Mouse (Mus musculus) bone marrow, adult 2 months (tissue): ENCODE results near the gene Ifi35. TPM values are rescaled to one million over a fixed set of nuclear protein-coding genes. Genes with fewer than 3 reads are reported as not detected.
A peak's percentile ranks its signal among the peaks of the same experiment; 100 is the strongest.
"Not testable (repeated sequence)": the region's sequence is repeated elsewhere in the genome, so short reads cannot be mapped to it uniquely, and the experiment has no call there.

ENCODE experiments used
- H3K27ac ChIP-seq: fragments of 200-500 bp; 2 replicates; pipeline ENCODE4 v1.5.1; 2012; ENCODE audit warnings: low read depth, mild to moderate bottlenecking, control low read depth, inconsistent platforms, low read length; ENCODE audit not compliant: control insufficient read depth, poor library complexity, insufficient read depth
- H3K4me1 ChIP-seq: fragments of 200-500 bp; 2 replicates; pipeline ENCODE4 v1.6.1; 2011; ENCODE audit warnings: low read length; ENCODE audit not compliant: control insufficient read depth, insufficient read depth
- H3K4me3 ChIP-seq: fragments of 200-500 bp; replicated peaks from 2 replicates; pipeline ENCODE3; 2011; ENCODE audit warnings: mild to moderate bottlenecking, low read depth, low read length, control low read depth; ENCODE audit not compliant: control insufficient read depth
- CTCF ChIP-seq: fragments of 200-500 bp; IDR thresholded peaks from 2 replicates; pipeline ENCODE4 v1.5.1; 2011; ENCODE audit warnings: low read length, control low read depth; ENCODE audit not compliant: control insufficient read depth, insufficient read depth
- POLR2A ChIP-seq: fragments of 200-500 bp; IDR thresholded peaks from 2 replicates; pipeline ENCODE4 v1.6.1; 2011; ENCODE audit warnings: low read depth, mild to moderate bottlenecking, control low read depth, low read length, borderline replicate concordance; ENCODE audit not compliant: control insufficient read depth
- WGBS: fragments of 180-500 bp; shearing (Covaris S2); methylation state at CpG from one replicate; pipeline ENCODE4 v1.1.7; 2018; 5-methylcytosine and 5-hydroxymethylcytosine counted together
- polyA plus RNA-seq: library from polyadenylated mRNA; stranded (reverse); fragments of >200 nt; gene quantifications from 2 replicates; pipeline ENCODE4 v1.2.4, GENCODE M21; 2011; ENCODE audit warnings: low replicate concordance; ENCODE audit not compliant: missing spikeins, insufficient read depth, insufficient read length

Gene Ifi35
- polyA plus RNA-seq, 1 experiment: 45.0 TPM

DNA sequence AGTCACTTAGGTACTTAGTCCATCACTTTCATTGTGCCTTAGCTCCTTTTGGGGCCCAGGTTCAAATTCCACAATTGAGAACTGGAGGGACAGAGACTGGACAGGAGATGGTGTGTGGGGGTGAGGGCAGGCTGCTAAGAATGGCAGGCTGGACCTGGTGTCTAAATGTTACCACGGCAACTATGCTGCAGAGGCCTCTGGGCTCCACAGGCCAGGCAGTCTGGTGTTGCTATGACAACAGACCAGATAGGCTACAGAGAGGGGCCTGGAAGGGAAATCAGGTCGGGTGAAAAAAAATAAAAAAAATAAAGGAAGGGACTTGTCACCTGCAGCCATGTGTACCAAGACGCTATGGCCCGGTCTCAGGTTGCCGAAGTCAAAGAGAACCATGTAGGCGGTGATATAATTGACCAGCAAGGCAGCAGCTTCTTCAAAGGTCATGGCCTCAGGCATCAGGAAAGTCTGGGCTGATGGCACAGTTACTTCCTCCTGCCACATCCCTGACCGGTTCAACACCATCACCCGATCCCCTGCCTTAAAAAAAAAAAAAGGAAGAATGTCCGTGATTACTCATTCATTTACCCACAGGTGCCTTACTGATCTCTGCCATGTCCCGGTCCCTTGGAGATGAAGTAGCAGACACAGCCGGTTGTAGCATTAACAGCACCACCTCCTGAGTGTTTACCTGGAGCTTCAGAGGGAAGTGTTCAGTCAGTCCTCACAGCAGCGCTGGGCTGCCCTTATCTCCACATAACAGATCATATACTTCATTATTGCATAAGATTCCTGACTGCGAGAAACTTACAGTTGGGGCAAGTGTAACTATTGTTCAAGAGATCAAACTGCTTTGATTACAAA lies 14.6 kb downstream of the Ifi35 start:
- 15% methylated on average over 13 of the region's 13 CpGs for WGBS
- TF ChIP-seq POLR2A (no peak), CTCF (no peak)
- Histone ChIP-seq H3K27ac (no peak overlapping the region), H3K4me1 (peaks cover 4% of the 10 kb centered on the region), H3K4me3 (no peak overlapping the region)

DNA sequence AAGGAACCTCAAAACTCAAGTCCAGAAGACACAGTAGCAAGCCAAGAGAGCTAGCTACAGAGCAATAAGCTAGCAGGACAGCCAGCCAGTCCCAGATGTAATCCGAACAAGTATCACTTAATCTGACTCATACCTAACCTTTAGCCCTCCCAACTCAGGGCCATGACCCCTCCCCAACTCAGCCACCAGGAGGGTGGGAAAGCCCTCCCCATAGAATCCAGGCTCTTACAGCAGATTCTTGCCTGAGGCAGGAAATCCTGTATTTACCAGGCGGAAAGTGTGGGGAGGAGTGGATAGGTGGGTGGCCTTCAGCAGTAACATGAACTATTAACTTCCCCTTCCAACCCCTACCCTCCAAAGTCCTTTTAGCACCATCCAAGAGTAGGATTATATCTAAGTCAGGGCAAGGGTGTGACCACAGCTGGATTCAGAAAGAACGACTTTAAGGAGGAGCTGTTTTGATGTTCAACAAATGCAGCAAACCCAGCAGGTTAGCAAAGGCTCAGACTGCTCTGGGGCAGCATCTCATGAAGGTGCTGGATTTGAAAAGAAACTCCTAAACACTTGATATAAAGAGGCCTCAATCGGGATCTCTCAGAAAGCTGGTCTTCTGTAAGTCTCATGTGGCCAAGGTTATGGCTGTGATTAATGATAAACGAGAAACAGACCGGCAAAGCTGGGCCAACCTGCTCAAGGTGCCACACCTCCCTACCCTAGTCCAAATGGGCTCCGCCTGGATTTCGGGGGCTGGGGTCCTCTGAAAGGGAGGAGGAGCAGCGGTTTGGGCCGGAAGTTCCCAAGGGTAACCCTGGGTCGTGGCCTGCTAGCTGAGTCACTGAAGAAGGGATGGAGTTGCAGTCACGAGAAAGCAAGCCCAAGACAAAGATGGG lies 16.2 kb downstream of the Ifi35 start, which contains the start of gene Rnd2:
TSS of gene Rnd2 (plus strand) at position 789 of the 890 bp plus-strand sequence.
- TF ChIP-seq CTCF (no peak), POLR2A (no peak)
- 3% methylated on average over 12 of the region's 12 CpGs for WGBS
- peaks cover 4% of the 10 kb centered on the region for H3K4me1 ChIP-seq

DNA sequence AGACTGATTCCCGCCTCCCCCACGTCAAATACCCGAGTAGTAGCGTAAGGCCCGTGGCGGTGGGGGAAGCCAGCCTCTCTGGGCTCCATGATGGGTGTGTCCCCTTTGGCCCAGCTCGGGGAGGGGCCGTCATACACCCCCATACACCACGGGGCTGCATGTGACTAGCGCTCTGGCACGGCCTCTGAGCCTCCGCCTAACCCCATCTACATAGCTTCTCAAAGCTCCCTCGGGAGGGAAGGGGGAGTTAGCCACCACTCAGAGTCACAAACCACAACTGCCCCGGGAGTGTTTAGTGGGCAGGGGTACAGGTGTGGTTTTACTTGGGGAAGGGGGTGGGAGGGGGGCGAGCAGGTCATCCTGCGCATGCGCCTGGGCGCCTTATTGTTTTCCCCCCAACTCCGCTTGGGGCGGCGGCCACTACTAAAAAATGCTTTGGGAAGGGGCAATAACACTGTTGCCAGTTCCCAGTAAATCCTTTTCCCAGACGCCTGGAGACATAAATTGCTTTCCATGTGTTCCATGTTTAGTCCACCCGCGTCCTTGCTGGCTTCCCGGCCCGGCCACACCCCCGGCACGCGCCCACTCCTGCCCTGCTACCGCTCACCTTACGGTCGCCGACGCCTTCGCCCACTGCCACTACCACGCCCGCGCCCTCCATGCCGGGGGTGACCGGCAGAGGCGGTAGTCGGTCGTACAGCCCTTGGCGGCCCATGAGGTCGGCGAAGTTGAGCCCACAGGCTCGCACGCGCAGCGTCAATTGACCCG lies 17.1 kb downstream of the Ifi35 start:
- TF ChIP-seq POLR2A (no peak), CTCF (no peak)
- peak overlapping the region; percentile 58 for H3K27ac ChIP-seq
- peak overlapping the region; percentile 96 for H3K4me3 ChIP-seq
- 1% methylated on average over 51 of the region's 51 CpGs for WGBS
- H3K4me1 ChIP-seq: peaks cover 4% of the 10 kb centered on the region

More for the DNA sequence above, 16.2 kb downstream of the Ifi35 start, which contains the start of gene Rnd2:
- peak within 1 kb of the TSS; percentile 96 for H3K4me3 ChIP-seq
- peak within 1 kb of the TSS; percentile 58 for H3K27ac ChIP-seq

DNA sequence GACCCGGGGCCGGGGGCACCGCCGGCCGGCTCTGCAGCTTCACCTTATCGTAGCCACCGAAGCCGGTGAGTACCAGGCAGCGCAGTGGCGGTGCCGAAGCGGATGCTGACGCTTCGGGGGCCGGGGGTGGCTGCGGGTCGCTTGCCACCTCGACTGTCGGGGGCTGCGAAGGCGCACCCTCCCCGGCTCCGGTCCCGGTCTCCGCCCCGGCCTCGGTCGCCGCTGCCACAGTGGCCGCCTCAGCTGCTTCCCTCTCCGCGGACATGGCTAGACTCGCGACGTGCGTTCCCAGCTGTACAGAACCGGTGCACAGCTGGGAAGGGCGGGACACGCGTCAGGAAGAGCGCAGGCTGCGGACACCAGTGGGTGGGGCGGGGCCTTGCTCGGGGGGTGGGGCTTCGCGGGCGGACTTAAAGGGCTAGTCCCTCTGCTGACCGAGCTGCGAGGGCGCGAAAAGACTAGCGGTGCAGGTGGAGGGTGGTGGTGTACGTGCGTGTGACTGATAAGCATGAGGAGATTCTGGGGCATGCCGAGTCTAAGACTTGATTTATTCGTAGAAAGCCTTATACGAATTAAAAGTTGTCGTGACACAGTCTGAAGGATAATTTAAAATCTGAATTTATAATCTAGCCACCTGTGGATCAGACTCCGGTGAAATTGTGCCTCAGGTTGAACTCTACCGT lies 17.8 kb downstream of the Ifi35 start, which contains the start of gene Vat1:
TSS of gene Vat1 (minus strand) at position 362 of the 683 bp plus-strand sequence.
- TF ChIP-seq CTCF: no peak
- 0 out of 2 replicates have a peak, but pooled peaks have one; percentile 15 for TF ChIP-seq POLR2A
- Histone ChIP-seq H3K27ac (peak within 1 kb of the TSS; percentile 58), H3K4me3 (peak within 1 kb of the TSS; percentile 96), H3K4me1 (peaks cover 4% of the 10 kb centered on the region)
- WGBS: under 1% methylated on average over 60 of the region's 60 CpGs

DNA sequence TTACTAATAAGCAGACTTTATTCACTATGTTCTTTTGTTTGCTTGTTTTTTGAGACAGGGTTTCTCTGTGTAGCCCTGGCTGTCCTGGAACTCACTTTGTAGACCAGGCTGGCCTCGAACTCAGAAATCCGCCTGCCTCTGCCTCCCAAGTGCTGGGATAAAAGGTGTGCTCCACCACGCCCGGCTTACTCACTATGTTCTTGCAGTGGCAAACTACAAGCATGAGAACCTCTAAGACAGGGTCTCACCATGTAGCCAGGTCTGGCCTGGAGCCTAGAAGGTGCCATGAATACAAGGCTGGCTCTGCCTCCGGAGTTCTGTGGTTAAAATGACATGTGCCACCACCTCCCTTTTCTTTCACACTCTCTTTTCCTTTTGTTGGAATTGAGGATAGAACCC lies 18.3 kb downstream of the Ifi35 start:
- not testable (repeated sequence) for H3K27ac ChIP-seq, H3K4me3 ChIP-seq, H3K4me1 ChIP-seq
- WGBS: 46% methylated on average over 5 of the region's 5 CpGs

DNA sequence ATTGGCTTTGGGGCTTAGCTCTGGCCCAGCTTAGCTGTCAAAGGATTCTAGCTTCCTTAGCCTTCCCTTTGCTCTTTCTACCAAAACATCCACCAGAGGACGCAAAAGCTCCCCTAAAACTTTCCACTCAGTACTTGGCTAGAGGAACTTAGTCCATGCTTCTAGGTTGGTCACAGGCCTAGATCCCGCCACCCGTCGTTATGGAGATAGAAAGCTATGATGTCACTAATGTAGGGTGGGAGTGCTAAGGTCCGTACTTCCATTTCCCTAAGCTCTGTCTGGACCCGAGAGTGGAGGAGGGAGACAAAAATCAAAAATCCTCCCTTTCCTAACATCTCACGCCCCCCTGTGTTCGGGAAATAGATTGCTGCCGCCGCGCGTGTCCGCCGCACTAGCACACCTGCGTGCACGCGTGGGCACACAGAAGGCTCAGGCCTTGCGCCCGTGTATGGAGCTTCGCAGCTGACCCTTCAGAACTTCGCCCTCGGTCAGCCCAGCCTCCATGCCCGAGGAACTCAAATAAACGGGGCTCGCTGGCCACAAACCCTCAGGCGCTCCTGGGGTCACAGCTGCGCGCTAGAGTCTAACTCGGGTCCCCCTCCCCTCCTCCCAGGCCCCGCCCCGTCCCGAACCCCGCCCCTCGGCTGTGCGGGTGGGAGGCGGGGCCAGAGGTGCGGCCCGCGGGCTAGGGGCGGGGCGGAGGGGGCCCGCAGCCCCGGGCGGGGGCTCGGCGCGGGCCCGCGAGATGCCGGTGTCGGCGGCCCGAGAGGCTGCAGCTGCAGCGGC lies 19.5 kb downstream of the Ifi35 start:
- under 1% methylated on average over 54 of the region's 54 CpGs for WGBS
- H3K4me1 ChIP-seq: peaks cover 4% of the 10 kb centered on the region
- H3K4me3 ChIP-seq: peak overlapping the region; percentile 69
- H3K27ac ChIP-seq: no peak overlapping the region
- TF ChIP-seq POLR2A (no peak), CTCF (no peak)

DNA sequence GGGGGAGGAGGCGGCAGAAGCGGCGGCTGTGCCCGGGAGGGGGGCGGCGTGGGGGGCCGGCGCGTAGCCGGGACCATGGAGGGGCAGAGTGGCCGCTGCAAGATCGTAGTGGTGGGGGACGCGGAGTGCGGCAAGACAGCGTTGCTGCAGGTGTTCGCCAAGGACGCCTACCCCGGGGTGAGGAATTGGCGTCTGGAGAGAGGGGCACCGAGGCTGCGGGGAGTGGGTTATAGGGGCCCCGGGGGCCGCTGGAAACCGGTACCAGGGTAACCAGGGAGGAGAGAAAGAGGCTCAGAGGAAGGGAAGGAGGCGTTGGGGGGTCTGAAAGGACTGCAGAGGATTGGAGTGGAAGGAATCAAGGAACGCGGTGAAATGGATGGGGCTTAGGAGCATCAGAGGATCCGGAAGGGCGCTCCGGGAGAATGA lies 20.1 kb downstream of the Ifi35 start:
- Histone ChIP-seq H3K27ac (no peak overlapping the region), H3K4me3 (peak overlapping the region; percentile 51), H3K4me1 (peaks cover 4% of the 10 kb centered on the region)
- TF ChIP-seq POLR2A: no peak
- TF ChIP-seq CTCF: no peak
- 2% methylated on average over 29 of the region's 31 CpGs for WGBS
